Mouse (Mus musculus): ENCODE measurements around the gene Usp53.
"Not testable (repeated sequence)": the region's sequence is repeated elsewhere in the genome, so short reads cannot be mapped to it uniquely, and the experiment has no call there.

Usp53 gene

GRCm38 (mm10) chr3:122950129-122950528 lies 34.2 kb downstream of the Usp53 start:
- DNase-seq (ENCODE audit: low spot score in 2 of 2): no peak

DNA sequence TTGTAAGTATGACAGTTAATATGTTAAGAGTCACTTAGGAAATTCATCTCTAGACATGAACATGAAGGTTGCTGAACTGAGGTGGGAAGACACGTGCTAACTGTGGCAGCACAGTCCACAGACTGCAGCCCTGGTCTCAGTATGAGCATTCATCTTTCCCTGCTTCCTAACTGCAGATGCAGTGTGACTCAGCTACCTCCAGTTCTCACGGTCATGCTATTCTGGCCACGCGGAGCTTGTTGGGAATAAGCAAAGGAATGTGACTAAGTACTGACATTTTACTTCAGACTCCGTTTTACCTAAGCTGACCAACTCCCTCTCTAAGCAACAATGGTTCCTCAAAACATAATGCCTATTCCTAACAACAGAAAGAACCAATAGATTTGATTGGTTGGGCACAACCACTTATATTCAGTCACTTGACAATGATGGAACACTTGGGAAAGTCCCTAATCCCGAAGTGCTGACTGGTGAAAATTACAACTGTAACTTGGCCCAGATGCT lies 40.9 kb downstream of the Usp53 start:
- DNase-seq (ENCODE audit: low spot score in 2 of 2): no peak

DNA sequence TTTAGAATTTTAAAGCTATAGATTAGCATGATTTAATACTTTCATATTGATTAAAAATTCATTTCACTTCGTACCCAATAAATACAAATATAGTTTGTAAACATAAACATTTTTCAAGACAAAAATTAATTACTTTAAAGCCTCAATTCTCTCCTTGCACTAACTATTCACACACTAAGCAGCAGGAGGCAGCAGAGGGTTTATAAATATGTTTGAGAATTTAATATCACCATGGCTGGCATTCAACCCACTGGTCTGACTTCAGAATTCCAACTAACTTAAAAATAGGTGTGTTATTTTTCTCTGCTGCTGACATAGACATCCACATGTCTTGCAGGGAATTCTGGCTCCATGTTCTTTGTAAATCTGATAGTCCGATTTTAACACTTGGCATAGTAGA lies 45.1 kb downstream of the Usp53 start:
- DNase-seq (ENCODE audit: low spot score in 2 of 2): peak in 1 of 2 experiments; percentile 24

GRCm38 (mm10) chr3:122937176-122937575 lies 47.1 kb downstream of the Usp53 start:
- DNase-seq (ENCODE audit: low spot score in 2 of 2): not testable (repeated sequence)

DNA sequence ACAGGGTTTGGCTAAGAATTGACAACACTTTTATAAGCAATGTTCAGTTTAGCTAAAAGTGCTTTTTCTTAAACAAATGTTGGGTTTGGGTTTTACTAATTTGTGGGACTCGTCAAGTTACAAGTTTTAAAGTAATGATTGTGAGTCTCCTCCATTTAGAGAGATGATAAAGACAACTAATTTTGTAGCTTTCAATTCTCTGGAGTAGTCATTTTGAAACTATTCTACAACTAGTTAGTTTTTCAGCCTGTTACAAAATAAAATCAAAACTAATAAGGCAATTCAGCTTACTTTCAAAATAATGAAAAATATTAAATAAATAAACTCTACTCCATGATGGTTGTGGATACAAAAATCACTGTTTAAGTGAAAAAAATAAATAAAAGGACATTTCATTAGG lies 51.8 kb downstream of the Usp53 start:
- no peak for DNase-seq (ENCODE audit: low spot score in 2 of 2)

GRCm38 (mm10) chr3:122929723-122930122 lies 54.6 kb downstream of the Usp53 start:
- DNase-seq (ENCODE audit: low spot score in 2 of 2): no peak

DNA sequence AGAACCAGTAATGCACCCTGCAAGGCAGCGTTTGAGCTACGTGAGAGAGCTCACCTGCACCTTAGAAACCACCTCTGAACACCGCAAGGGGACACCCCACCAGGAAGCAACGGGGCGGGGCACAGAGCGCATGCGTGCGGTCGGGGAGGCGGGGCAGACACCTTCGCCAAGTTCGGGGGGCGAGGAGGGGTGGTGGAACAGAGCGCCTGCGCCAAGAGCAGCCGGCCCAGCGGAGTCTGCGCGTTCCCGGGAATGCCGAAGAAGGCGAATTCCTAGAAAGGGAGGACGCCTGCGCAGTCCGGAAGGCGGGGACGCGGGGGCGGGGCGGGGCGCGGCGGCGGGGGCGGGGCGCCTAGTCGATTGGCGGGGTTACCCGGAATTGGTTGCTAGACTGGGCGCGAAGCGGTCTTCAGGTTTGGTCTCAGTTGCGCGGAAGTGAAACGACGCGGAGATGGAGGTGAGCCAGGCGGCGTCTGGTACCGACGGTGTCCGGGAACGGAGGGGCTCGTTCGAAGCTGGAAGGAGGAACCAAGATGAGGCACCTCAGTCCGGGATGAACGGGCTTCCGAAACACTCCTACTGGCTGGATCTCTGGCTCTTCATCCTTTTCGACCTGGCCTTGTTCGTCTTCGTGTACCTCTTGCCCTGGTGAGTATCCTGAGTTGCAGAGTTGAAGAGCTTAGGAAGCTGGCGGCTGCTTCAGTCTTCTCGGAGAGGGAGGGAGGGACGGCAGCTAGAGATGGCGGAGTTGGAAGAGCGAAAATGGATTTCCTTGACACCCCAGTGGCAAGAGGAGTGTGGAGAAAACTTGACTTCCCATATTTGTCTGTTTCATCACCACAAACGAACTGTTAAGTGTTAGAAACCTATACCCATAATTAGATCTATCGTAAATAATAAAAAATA lies 60.0 kb downstream of the Usp53 start, which contains the start of gene 1810037I17Rik:
TSS of gene 1810037I17Rik (plus strand) at position 195 of the 906 bp plus-strand sequence.
- DNase-seq (ENCODE audit: low spot score in 2 of 2): peak; percentile 91

GRCm38 (mm10) chr3:122923147-122923546 lies 61.2 kb downstream of the Usp53 start:
- DNase-seq (ENCODE audit: low spot score in 2 of 2): no peak

DNA sequence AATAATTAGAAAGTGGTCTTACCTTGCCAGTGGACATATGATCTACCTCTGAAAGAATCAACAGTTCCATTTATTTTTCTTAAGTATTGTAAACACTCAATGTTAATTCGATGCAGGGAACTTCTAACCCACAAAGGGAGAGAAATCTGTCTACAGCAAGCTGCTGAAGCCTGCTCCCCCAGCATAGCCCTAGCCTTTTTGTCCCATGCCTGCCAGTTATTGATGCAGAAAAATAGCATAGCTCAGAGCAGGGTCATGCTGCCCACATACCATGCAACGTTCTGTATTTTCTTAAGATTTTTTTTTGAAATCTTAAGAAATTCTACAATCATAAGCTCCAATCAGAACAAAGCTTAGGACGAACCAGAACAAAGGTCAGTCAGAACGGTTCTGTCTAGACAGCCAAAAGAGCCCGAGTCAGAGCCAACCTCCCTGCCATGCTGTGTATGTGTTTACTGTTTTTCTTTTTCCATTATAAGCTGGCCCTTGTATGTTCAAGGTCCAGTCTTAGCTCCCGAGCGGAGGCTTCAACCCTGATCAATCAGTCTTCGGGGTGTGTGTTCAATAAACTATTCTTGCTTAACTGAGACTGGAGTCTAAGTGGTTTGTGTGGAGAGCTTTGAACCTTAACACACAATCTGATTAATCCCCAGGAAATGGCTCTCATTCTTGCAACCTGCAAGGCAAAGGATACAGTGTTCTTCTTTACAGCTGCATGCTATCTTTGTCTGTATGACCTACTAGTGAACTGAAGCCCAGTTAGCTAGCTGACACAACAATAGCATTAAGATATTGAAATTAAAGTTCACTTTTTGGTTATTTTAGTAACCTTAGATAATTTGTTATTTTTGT lies 62.4 kb downstream of the Usp53 start:
- DNase-seq (ENCODE audit: low spot score in 2 of 2): no peak

GRCm38 (mm10) chr3:122920572-122921435 lies 63.5 kb downstream of the Usp53 start:
- DNase-seq (ENCODE audit: low spot score in 2 of 2): no peak

DNA sequence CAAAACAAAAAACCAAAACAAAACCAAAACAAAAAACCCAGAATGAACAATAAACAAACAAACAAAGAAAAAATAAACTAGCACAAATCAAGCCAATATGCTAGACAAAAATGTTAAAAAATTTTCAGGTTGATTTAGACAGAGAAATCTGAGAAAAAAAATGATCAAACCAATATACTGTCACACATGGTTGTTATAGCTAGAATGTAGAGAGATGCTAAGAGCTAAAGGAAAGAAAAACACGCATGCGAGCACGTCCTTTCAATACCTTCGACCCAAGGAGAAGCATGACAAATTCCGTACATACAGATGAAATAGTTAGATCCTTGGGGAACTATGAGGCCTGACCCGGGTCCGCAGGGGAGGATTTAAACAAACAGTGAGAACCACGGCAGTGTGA lies 65.0 kb downstream of the Usp53 start, which contains the start of gene Gm10959:
TSS of gene Gm10959 (minus strand) at position 101 of the 400 bp plus-strand sequence.
- no peak for DNase-seq (ENCODE audit: low spot score in 2 of 2)

- no peak for DNase-seq (ENCODE audit: low spot score in 2 of 2)
These were observed 65.6 kb downstream of the Usp53 start for GRCm38 (mm10) chr3:122918672-122919071.

GRCm38 (mm10) chr3:122916191-122916680 lies 68.1 kb downstream of the Usp53 start:
- DNase-seq (ENCODE audit: low spot score in 2 of 2): no peak

GRCm38 (mm10) chr3:122915493-122915892 lies 68.8 kb downstream of the Usp53 start:
- DNase-seq (ENCODE audit: low spot score in 2 of 2): no peak

GRCm38 (mm10) chr3:122907841-122908240 lies 76.5 kb downstream of the Usp53 start:
- no peak for DNase-seq (ENCODE audit: low spot score in 2 of 2)

DNA sequence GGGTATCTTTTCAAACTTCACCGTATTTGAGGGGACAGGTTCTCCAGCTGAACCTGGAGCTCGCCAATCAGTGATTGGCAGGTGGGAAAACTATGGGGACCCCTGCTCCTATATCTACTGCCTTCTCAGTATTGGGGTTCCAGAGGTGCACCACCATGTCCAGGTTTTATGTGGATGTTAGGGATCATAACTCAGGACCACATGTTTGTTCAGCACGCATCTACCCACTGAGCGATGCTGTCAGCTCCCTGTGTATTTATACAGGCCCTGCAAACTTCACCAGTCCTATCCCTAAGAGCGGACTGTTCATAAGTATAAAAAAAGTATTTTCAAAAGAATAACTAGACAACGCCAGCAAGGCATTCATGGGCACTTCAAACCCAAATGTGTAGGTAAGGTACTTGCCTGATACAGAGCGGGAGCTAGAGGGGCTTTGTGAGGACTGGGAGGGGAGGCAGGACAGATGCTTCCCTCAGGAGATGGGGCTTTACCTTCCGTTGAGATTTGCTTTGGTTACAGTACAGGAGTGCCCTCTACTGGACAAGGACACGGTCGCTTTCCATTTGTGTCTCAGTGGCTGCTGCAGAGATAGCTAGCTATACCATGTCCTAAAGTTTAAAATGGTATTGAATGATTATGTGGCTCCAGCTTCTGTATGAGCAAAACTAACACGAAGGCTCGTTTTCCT lies 80.4 kb downstream of the Usp53 start:
- no peak for DNase-seq (ENCODE audit: low spot score in 2 of 2)

DNA sequence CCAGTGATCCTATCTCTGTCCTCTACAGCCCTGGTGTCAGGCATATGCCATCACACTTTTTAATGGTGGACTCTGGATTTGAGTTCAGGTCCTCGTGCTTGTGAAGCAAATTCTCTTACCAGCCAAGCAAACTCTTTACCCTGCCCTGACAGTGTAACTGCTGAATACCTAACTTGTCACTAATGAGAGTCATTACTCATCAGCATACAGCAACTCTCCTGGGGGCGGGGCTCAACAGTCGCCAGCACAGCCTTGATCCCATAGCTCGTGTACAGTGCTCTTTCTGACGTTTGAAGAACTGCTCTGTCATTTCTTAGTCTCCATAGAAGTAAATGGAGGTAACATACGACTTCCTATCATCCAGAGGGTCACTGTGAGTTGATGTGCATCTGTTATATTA lies 86.1 kb downstream of the Usp53 start:
- no peak for DNase-seq (ENCODE audit: low spot score in 2 of 2)

GRCm38 (mm10) chr3:122895189-122895731 lies 89.0 kb downstream of the Usp53 start:
- DNase-seq (ENCODE audit: low spot score in 2 of 2): no peak

DNA sequence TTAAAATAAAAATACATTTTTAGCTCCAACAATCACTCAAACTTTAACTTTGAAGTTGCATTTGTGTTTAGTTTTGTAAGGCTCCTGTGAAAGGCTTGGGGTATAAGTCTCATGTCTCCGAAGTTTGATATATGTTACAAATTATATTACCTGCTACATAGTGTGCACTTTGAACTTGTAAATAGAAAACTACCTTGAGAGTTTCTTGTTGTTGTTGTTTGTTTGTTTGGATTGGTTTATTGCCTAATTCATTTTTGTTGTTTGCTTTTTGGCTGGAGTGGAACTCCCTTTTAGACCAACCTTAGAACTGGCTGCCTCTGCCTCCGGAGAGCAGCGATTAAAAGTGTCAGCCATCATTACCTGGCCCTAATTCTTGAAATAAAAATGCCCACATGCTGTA lies 89.5 kb downstream of the Usp53 start, which contains the start of gene Fabp2:
TSS of gene Fabp2 (plus strand) at position 301 of the 400 bp plus-strand sequence.
- no peak for DNase-seq (ENCODE audit: low spot score in 2 of 2)

DNA sequence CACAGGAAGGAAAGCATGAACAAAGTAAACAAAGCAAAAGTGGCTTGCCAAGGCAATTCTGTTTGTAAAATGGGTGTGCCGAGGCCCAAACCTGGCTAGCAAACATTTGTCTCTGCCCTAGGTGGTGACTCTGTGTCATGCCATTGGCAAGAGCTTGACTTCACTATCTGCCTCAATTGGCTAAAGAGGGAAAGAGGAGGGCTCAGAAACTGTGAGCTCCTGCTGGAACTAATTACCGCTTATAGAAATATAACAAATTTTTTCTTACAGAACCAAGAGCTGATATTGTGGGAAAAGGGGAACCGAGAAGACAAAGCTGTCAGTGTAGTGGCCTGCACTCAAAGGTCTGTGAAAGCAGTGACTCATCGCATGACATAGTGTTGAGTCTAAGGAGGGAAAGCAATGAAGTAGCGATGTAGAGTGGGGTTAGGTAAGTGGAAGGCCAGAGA lies 95.9 kb downstream of the Usp53 start:
- no peak for DNase-seq (ENCODE audit: low spot score in 2 of 2)

All from spleen, postnatal 36 days (tissue).